Mouse (Mus musculus): ENCODE data around the gene Btbd17. TPM values are rescaled to one million over a fixed set of nuclear protein-coding genes. Genes with fewer than 3 reads are reported as not detected.
A peak's percentile ranks its signal among the peaks of the same experiment; 100 is the strongest.

Gene Btbd17
- total RNA-seq (2021), result 10 to 100 TPM; 24.1 to 24.6 TPM

DNA sequence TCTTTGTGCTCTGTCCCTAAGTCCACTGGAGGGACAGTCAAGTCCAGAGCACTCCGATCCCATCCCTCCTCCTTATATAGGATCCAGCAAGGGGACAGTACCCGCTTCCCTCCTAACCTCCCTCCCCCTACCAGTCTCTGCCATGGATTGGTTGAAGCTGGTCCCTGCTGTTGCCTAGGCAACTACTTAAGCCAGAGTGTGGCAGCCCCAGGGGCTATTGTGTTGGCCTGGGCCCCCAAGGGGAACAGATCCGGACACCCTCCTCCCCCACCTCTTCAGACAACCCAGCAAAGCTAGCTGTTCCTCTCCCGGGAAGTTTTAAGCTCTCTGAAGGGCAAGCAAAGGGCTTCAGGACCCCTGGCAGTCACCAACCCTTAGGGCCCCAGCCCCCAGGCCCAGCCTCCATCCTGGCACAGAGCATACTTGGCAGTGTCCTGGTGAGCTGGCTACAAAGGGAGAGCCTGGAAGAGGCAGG, at the start of gene Btbd17:
TSS of gene Btbd17 (minus strand) at position 98 of the 475 bp plus-strand sequence.
- DNase-seq, result peak; percentile 64 to 68

DNA sequence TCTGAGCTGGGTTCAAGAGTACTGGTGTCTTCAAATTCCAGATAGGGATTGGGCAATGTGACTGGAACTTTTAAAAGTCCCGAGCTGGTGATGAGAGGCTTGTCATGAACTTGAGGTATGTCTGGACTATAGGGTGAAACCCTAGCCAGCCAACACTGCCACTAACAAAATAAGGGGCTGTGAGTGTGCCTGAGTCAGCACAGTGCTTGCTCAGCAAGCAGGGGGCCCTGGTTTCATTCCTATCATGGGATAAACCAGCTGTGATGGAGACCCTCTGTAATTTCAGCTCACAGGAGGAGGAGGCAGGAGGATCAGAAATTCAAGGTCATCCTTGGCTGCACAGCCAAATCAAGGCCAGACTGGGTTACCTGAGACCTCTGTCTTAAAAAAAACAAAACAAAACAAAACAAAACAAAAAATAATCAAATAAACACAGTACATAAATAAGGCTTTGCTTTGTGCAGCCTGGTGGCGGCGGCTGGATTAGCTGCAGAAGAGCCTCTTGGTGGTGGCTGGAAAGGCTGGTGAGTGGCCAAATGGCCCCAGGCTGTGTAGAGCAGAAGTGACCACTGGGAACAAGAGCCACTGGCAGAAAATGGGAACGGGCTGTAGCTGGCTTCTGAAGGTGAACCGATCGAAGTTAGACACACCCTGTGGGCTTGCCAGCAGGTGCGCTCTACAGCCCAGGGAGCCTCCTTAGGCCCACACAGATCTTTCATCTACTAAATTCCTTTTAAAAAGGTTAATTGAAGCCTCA, 48.9 kb upstream of the Btbd17 start:
- DNase-seq, result no peak

DNA sequence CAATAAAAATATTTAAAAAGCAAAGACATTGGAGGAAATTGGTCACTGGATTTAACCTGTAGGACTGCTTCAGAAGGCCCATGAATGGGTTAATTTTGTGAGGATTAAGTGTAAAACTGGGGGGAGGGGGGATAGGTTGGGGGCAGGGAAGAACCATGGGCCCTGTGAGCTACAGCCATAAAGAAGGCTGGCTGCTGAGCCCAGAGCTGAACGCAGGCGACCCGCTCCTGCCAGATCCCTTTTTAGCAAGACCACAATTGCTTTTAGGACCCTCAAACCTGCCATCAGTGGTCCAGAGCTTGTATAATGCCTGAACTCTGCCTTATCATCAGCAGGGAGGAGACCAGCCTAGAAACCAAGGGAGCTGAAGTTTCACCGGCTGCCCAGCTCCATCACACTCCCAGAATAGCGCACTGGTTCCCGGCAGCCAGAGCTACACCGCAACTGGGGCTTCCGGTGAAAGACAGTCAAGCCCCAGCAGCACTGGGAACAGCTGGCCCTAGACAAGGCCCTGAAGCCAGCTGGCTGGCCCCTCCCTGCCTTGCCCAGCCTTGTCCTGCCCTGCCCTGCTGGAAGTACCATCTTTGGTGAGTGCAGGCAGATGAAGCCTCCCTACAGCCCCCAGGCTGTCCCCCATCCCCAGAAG, 48.2 kb upstream of the Btbd17 start:
- no peak for DNase-seq

DNA sequence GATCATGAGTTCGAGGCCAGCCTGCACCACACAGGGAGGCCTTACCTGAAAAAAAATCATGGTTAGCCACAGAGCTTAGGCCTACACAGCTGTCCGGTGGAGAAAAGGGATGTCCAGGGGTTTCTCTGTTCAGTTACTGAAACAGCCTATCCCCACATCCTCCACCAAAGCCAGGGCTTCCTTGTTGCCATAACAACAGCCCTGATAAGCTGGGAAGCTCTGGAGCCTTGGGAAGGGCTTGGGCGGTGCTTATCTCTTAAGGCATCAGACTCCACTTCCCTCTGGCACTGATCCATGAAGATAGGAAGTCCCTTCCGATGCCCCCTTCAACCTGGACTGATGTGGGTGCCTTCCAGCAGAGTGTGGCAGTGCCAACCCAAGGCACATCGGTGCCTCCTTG, 37.4 kb upstream of the Btbd17 start:
- DNase-seq, result no peak

DNA sequence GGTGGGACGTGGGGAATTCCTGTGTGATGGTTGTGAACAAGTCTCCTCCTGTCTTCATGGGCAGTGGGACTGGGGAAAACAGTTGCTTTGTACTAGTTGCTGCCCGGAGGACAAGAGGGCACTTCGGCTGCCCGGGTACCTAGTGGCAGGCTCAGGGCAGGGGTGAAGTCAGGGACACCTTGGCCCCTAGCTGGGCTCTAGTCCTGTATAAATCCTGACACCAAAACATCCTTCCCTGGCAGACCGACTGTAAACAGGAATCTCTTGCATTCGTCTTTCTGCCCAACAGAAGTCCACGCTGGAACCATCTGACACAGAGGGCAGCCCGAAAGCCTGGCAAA, 34.7 kb upstream of the Btbd17 start:
- DNase-seq, result no peak

DNA sequence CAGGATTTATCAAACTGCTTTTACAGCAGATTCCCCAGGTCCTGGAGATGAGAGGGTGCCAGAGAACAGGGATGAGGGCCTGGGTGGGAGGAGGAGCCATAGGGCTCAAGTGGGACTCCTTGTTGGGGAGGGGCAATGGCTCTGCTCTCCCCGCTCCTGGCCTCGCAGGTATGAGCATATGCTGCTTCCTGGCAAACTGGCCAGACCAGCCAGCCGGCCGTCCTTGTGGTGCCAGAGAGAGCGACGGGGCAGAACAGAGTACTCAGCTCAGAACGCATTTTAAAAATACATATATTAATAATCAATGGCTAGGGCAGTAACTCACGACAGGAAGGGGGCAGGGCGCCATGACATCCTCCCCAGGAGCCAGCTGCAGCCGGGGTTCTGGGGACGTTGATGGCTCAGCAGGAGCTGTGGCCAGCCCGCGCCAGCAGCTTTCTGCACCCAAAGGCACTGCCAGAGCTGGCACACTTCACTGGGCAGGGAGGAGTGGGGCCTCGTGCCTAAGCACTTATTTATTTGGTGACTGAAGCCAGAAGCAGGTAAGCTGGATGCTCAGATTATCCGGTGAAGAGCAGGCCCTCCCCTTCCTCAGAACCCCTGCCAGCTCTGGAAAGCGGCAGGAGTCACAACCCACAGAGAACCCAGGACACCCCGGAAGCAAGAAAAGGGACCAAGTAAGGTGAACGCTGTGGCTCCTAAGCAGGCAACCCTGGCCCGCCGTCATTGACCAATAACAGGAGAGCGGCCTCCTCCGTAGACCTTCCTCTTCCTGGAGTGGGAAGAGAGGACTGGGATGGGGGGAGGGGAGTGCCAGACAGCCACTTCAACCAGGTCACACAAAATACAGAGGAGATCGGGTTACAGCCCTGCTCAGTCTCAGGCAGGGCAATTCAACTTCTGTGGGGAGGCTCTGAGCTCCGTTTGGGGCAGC, 34.0 kb upstream of the Btbd17 start:
- DNase-seq, result no peak

DNA sequence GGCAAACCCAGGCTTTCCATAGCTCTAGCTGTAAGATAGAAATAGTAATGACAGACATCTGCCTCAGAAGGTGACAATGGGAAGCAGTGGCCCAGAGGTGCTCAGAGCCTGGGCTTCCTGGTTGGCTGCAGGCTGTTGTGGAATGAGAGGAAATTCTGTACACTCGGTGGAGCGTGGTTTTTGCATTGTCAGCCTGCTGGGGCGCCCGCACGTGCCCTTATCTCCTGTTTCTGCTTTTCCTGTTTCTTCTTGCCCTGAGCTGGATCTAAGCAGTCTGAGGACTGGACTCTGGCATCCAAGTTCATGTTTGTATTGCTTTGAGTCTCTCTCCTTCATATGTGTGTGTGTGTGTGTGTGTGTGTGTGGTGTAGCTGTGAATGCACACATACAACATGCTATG, 30.9 kb upstream of the Btbd17 start:
- no peak for DNase-seq

DNA sequence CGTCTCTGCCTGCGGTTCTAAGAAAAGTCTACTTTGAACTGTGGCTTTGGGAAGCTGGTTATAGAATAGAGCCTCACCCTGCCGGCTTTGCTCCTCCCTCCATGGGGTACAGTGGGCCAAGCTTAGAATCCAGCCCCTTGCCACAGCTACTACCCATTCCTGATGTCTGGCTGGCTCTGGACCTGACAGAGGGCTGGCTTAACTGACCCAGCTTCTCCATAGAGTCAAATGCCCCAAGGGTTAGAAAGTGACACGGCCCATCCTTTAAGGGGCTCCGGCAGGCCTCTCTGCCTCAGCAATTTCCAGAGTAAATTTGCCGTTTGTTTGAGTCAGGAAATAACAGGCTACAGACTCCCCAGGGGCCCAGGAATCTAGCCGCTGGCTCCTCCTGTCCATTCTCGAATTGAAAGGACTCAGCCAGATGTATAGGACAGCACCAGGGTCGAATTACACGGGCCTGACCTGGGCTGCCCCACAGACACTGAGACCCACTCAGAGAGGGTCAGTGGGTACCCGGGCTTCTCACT, 27.5 kb upstream of the Btbd17 start:
- DNase-seq, result no peak

DNA sequence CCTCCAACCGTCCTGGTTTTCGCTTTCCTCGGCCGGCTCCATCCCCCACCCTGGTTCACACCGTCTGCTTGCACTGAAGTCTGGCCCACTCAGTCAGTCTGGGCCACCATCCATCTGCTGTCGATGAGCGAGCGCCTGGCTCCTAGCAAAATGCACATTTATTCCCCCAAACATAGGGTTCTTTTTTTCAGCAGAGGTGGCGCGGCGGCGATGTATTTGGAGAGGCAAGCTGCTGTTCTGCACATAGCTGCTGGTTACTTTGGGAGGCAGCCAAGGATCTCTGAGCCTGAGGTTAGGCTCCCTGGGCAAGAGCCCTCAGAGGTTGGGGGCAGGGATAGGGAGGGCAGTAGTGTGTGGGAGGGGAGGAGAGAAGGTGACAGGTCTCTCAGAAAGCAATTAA, 27.0 kb upstream of the Btbd17 start:
- DNase-seq, result peak; percentile 77 to 84

DNA sequence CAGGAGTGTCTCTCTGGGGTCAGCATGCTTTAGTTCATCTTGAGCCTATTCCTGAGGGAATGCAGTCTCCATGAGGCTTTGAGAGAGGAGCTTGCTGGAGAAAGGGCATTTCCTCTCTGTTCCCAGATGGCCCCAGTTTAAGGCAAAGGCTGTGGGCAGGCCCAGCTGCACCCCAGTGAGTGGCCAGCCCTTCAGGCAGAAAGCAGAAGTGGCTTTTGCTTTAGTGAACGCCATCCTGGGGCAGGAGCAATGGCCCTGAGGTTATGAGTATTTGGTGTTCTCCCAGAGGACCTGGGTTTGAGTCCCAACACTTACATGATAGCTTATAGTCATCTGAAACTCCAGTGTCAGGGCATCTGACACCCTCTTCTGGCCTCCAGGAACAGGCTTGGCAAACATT, 25.6 kb upstream of the Btbd17 start:
- DNase-seq, result no peak

DNA sequence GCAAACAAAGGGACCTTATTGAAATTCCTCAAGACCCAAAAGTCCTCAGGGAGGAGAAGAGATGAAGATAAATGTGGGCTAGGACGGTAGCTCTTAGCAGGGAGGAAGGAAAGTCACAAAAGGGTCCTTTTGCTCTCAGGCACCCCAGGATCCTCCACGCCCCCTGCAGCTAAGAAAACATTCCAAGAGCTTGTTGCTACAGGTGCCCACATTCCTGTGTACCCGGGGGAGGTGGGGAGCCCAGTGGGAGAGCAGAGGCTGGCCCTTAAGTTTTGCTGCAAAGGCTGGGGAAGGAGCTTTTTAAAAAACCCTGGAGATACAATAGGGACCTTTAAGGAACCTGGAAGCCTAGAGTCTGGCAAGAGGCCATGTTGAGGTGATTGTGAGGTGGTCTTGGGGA, 24.7 kb upstream of the Btbd17 start:
- no peak for DNase-seq

DNA sequence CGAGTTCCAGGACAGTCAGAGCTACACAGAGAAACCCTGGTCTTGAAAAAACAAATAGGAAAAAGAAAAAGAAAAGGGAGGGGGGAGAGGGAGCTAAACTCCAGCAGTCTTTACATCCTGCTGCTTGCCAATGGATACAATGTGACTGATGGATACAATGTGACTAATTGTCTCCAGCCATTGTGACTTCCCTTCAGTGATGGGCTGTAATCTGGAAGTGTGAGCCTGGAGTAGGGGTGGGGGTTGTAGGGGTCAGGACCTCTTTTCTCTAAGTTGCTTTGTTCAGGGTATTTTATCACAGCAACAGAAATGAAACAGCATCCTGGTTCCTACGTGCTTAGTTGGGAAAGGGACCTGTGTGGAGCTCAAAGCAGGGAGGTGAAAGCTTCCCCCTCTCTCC, 23.4 kb upstream of the Btbd17 start:
- no peak for DNase-seq

DNA sequence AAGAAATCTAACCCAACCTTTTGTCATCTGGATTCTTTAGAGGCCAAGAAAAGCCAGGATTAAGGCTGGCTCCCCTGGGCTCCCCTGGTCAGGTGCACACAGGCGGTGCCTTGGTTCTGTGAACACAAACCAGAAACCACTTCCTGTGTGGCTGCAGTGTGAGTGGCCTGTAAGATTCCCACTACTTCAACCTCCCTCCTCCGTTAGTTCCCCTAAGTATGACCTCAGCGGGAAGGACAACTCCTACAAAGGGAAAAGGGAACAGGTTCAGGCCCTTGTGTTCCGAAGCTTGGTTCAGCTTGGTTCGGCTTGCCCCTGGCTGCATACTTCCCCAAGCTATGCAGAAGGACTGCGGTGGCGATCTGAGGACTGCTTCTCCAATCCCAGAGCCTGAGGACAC, 22.4 kb upstream of the Btbd17 start:
- DNase-seq, result no peak

DNA sequence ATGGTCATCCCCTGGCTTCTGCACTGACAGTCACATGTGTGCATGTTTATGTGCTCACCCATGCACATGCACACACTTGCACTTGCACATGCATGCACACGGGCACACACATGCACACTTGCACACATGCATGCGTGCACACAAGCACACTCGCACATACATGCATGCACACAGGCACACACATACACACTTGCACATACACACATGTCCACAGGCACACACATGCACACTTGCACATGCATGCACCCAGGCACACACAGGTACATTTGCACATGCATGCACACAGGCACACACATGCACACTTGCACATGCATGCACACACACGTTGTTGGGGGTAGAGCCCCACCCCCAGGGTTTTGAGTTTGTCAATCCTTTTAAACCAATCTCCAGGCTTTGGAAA, 21.2 kb upstream of the Btbd17 start:
- DNase-seq, result no peak

DNA sequence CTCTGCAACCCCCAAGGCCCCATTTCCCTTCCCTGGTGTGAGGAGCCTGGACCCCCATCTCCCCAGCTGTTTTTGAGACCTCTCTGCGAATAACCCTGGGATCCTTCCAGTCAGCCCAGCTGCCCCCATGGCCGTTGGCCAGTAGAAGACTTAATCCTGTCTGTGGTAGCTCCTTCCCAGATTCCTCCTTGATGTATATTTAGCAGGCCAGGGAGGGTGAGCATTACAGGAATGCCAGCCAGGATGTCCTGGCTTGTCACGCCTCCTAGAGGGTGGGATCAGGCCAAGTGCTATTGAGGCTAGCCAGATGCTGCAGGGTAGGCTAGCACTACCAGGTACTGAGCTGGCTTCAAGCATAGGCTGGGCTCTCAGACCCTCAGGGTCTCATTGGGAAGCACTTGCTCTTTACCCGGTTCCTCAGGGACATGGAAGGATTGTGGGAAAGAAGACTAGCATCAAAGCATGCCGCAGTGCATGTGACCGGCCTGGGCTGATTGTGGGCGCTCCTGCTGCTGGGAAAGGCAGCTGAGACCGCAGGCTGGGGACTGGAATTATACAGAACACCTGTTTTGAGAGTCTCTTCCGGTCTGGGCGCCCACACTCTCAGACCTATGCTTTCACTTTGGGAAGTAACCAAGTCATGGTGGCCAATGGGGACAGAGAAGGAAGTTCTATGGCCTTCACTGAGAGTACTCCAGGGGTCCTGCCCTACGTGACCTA, 19.3 kb upstream of the Btbd17 start:
- no peak for DNase-seq

DNA sequence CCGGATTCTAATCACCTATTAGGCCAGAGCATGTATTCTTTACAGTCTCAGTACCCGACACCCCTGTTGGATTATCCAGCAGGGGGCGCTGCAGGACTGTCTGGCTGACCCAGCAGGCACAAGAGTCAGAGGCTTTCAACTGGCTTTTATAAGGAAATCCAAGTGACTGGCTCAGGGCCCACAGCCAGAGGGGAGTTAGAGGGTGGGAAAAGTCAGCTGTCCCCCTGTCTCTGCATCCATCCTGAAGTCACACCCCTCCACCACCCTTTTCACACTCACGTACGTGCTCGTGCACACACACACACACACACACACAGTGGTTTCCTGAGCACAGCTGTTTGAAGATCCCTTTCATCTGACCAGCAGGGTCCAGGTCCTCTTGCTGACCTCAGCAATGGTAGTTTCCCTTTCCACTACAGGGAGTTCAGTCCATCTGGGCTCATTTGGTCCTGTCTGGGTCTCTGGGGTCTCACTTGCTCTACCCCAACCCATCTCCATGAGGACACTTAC, 17.0 kb upstream of the Btbd17 start:
- DNase-seq, result peak; percentile 85 to 91

DNA sequence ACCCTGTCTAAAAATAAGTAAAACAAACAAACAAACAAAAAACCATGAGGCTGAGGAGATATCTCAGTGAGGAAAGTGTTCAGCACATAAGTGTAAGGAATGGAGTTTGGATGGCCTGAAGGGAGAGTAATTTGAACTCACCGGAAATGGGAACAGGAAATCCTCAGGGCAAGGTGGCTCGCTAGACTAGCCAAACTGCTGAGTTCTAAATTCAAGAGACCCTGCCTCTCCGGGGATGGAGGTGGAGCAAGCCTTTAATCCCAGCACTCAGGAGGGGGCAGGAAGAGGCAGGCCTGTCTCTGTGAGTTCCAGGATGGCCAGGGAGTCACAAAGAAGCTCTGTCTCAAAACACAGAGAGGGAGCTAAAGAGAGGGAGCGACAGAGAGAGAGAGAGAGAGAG, 14.6 kb upstream of the Btbd17 start:
- no peak for DNase-seq

DNA sequence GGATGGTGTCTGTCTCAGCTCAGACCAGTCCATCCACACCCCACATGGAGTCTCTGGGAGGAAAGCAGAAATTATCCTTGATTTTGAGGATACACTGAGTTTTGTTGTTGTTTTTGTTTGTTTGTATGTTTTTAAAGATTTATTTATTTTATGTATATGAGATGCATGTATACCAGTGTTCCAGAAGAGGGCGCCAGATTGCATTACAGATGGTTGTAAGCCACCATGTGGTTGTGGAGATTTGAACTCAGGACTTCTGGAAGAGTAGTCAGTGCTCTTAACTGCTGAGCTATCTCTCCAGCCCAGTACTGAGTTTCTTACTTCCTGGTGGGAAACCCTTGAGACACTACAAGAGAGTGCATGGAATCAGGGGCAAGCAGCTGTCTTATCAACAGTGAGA, 13.6 kb upstream of the Btbd17 start:
- DNase-seq, result no peak

DNA sequence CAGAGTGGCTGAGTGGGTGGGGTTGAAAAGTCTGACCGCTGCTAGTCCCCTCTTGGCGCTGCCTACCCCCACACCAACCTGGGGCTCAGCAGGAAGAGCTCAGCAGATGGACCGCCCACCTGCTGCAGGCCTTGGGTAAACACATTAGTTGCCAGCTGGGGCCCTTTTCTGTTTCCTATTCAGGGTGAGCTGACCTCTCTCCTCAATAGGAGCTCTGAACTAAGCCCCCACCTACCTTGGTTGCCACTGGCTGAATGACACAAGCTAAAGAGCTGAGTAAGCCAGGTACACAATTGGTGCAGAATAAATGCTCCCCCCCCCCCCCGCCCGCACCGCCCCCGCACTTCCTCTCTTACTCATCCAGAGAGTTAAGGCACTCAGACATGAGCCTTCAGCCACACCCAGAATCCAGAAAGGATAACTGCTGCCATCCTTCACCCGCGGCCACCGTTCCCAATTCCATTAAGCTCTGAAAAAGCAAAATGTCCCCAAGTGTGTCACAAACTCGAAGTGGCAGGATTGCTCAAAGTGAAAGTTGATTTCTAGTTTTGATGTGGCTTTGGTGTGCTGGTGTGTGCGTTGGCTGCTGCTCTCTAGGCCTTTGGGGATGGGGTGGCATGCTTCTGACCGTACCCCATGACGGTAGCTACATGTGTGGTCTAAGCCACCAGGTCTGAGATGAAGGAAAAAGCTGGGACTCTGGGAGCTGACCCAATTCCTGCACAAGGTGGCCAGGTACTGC, 12.1 kb upstream of the Btbd17 start:
- no peak for DNase-seq

DNA sequence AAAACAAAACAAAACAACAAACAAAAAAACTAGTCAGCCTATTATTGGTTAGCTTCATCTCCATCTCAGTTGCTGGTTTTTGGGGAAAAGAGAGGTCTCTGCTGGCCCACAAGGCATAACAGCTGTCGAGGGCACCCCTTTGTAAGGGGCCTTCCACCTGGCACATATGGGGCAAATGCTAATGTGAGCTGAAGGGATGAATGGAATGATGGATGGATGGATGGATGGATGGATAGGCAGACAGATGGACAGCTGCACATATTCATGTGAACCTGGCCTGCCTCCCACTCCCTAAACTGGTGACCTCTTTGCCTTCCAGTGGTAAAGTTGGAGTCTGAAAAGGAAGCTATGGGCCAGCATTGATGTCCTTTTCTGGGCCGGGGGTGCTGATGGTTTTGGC, 11.3 kb upstream of the Btbd17 start:
- DNase-seq, result no peak

DNA sequence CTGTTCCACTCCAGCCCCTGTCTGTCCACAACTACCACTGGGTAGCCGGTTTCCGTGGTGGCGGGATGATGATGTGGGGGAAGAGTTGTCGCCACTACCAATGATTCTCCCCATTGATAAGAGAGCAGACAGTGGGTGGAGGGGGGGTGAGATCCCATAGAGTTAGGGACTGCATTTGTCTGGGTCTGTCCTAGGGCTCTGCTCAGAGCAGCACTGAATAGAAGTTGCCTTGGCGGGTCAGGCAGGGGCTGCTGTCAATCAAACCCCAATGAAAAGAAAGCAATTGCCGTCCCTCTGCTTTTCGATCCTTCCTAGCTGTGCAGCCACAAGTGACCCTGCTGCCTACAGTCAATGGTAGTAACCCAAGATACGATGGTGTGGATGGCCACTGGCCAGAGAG, 8.2 kb upstream of the Btbd17 start:
- no peak for DNase-seq
